Mouse (Mus musculus) cortical plate, adult 2 months (tissue): ENCODE measurements around the gene Gm21987. TPM values are rescaled to one million over a fixed set of nuclear protein-coding genes. Genes with fewer than 3 reads are reported as not detected.
A peak's percentile ranks its signal among the peaks of the same experiment; 100 is the strongest.

Experiments
- H3K27ac ChIP-seq: fragments of 200-500 bp; 2 replicates; pipeline ENCODE4 v1.5.1; 2012; ENCODE audit warnings: low read length, control low read depth, inconsistent platforms; ENCODE audit not compliant: insufficient read depth
- H3K4me1 ChIP-seq: fragments of 200-500 bp; 2 replicates; pipeline ENCODE4 v1.6.1; 2011; ENCODE audit warnings: low read length; ENCODE audit not compliant: control insufficient read depth, insufficient read depth
- H3K4me3 ChIP-seq: fragments of 200-500 bp; 2 replicates; pipeline ENCODE4 v1.5.1; 2011; ENCODE audit warnings: mild to moderate bottlenecking, low read length, control low read depth; ENCODE audit not compliant: insufficient read depth
- CTCF ChIP-seq: fragments of 200-500 bp; IDR thresholded peaks from 2 replicates; pipeline ENCODE4 v1.5.1; 2011; ENCODE audit warnings: mild to moderate bottlenecking, control low read depth, low read length; ENCODE audit not compliant: insufficient read depth; ENCODE audit errors: extremely low read depth
- POLR2A ChIP-seq: fragments of 200-500 bp; IDR thresholded peaks from 2 replicates; pipeline ENCODE4 v1.6.1; 2011; ENCODE audit warnings: mild to moderate bottlenecking, low read length, control low read depth; ENCODE audit not compliant: insufficient read depth; ENCODE audit errors: extremely low read depth
- polyA plus RNA-seq: library from polyadenylated mRNA; depleted of rRNA; stranded (reverse); fragments of >200 nt; gene quantifications from 2 replicates; pipeline ENCODE4 v1.2.3, GENCODE M21; 2012; rRNA removed

The Gm21987 gene
- polyA plus RNA-seq: not detected in 2 replicates

- Histone ChIP-seq H3K4me3 (peak within 1 kb of the TSS; percentile 76), H3K4me1 (peaks cover 3% of the 10 kb centered on the region), H3K27ac (0 out of 2 replicates have a peak within 1 kb of the TSS, but pooled peaks have one; percentile 18)
- TF ChIP-seq POLR2A: peak; percentile 82; the same call in 1 of the 2 replicates
- no peak for TF ChIP-seq CTCF
Measured at GRCm38 (mm10) chr16:38346529-38347325, at the start of gene Gm21987, which contains the start of gene Cox17. Gene Gm21987 (plus strand): TSS chr16:38347040. Gene Cox17 (plus strand): TSS chr16:38346991.

- H3K4me3 ChIP-seq: no peak overlapping the region
- TF ChIP-seq CTCF: no peak
- no peak for TF ChIP-seq POLR2A
- no peaks in the 10 kb centered on the region for H3K4me1 ChIP-seq
- no peak overlapping the region for H3K27ac ChIP-seq
Measured at GRCm38 (mm10) chr16:38298410-38298809, 48.4 kb upstream of the Gm21987 start.

- no peak for TF ChIP-seq CTCF
- TF ChIP-seq POLR2A: no peak
- Histone ChIP-seq H3K4me3 (no peak overlapping the region), H3K4me1 (no peaks in the 10 kb centered on the region), H3K27ac (no peak overlapping the region)
Measured at GRCm38 (mm10) chr16:38302367-38302766, 44.5 kb upstream of the Gm21987 start.

- Histone ChIP-seq H3K4me3 (no peak overlapping the region), H3K4me1 (no peaks in the 10 kb centered on the region), H3K27ac (no peak overlapping the region)
- TF ChIP-seq CTCF (no peak), POLR2A (no peak)
Measured at GRCm38 (mm10) chr16:38304460-38305194, 42.2 kb upstream of the Gm21987 start.

GRCm38 (mm10) chr16:38306571-38307220, 40.1 kb upstream of the Gm21987 start:
- Histone ChIP-seq H3K4me1 (no peaks in the 10 kb centered on the region), H3K27ac (no peak overlapping the region)
- TF ChIP-seq POLR2A (no peak), CTCF (0 out of 2 replicates have a peak, but pooled peaks have one; percentile 22)

GRCm38 (mm10) chr16:38307221-38307605, 39.6 kb upstream of the Gm21987 start:
- no peak overlapping the region for H3K4me3 ChIP-seq
- no peak overlapping the region for H3K27ac ChIP-seq
- H3K4me1 ChIP-seq: no peaks in the 10 kb centered on the region
- TF ChIP-seq POLR2A (no peak), CTCF (no peak)

More at GRCm38 (mm10) chr16:38306571-38307220, 40.1 kb upstream of the Gm21987 start:
- no peak overlapping the region for H3K4me3 ChIP-seq

GRCm38 (mm10) chr16:38307651-38308050, 39.2 kb upstream of the Gm21987 start:
- TF ChIP-seq POLR2A: no peak
- TF ChIP-seq CTCF: no peak
- Histone ChIP-seq H3K27ac (no peak overlapping the region), H3K4me1 (no peaks in the 10 kb centered on the region), H3K4me3 (no peak overlapping the region)

- TF ChIP-seq CTCF: no peak
- TF ChIP-seq POLR2A: no peak
- Histone ChIP-seq H3K27ac (no peak overlapping the region), H3K4me3 (no peak overlapping the region)
Measured at GRCm38 (mm10) chr16:38308195-38308594, 38.6 kb upstream of the Gm21987 start.

GRCm38 (mm10) chr16:38318492-38318891, 28.3 kb upstream of the Gm21987 start:
- H3K4me1 ChIP-seq: no peaks in the 10 kb centered on the region
- TF ChIP-seq CTCF (no peak), POLR2A (no peak)
- no peak overlapping the region for H3K4me3 ChIP-seq
- H3K27ac ChIP-seq: no peak overlapping the region

More at GRCm38 (mm10) chr16:38308195-38308594, 38.6 kb upstream of the Gm21987 start:
- no peaks in the 10 kb centered on the region for H3K4me1 ChIP-seq

GRCm38 (mm10) chr16:38319087-38319486, 27.8 kb upstream of the Gm21987 start:
- TF ChIP-seq CTCF (no peak), POLR2A (no peak)
- no peak overlapping the region for H3K4me3 ChIP-seq
- H3K4me1 ChIP-seq: no peaks in the 10 kb centered on the region
- H3K27ac ChIP-seq: no peak overlapping the region
